Mouse (Mus musculus) spleen, adult 2 months (tissue): ENCODE results near the gene Zfhx2. TPM values are rescaled to one million over a fixed set of nuclear protein-coding genes. Genes with fewer than 3 reads are reported as not detected.

Experiments
- DNase-seq, 2 experiments: peaks; one replicate each; pipeline versions ENCODE4 v3.0.0 to v3.0.0-alpha.2; 2012 to 2021; ENCODE audit warnings: low spot score in 2 of 2, low read depth in 1 of 2
- H3K27ac ChIP-seq: fragments of 200-500 bp; 2 replicates; pipeline ENCODE4 v1.5.1; 2012; ENCODE audit warnings: low read length, inconsistent platforms; ENCODE audit not compliant: insufficient read depth
- H3K27me3 ChIP-seq: fragments of 200-500 bp; 2 replicates; pipeline ENCODE4 v1.6.1; 2012; ENCODE audit warnings: mild to moderate bottlenecking, moderate library complexity, low read length, inconsistent platforms; ENCODE audit not compliant: control insufficient read depth, insufficient read depth
- H3K36me3 ChIP-seq: fragments of 200-500 bp; 2 replicates; pipeline ENCODE4 v1.6.1; 2012; ENCODE audit warnings: mild to moderate bottlenecking, low read length, inconsistent platforms; ENCODE audit not compliant: control insufficient read depth, insufficient read depth
- H3K4me1 ChIP-seq: fragments of 200-500 bp; 2 replicates; pipeline ENCODE4 v1.6.1; 2011; ENCODE audit warnings: inconsistent platforms; ENCODE audit not compliant: control insufficient read depth, insufficient read depth, insufficient read length
- H3K4me3 ChIP-seq: fragments of 200-500 bp; 2 replicates; pipeline ENCODE4 v1.5.1; 2011; ENCODE audit warnings: mild to moderate bottlenecking, inconsistent platforms; ENCODE audit not compliant: insufficient read depth, insufficient read length; ENCODE audit errors: extremely low read depth
- CTCF ChIP-seq: fragments of 200-500 bp; IDR thresholded peaks from 2 replicates; pipeline ENCODE4 v1.5.1; 2011; ENCODE audit warnings: mild to moderate bottlenecking, inconsistent platforms; ENCODE audit not compliant: insufficient read depth, insufficient read length, insufficient replicate concordance; ENCODE audit errors: extremely low read depth
- POLR2A ChIP-seq: fragments of 200-500 bp; IDR thresholded peaks from 2 replicates; pipeline ENCODE4 v1.6.1; 2011; ENCODE audit warnings: low read depth, low read length, inconsistent platforms
- WGBS: fragments of 180-500 bp; shearing (Covaris S2); methylation state at CpG from one replicate; pipeline ENCODE4 v1.1.7; 2018; 5-methylcytosine and 5-hydroxymethylcytosine counted together
- polyA plus RNA-seq: library from polyadenylated mRNA; depleted of rRNA; stranded (reverse); fragments of >200 nt; gene quantifications from 2 replicates; pipeline ENCODE4 v1.2.3, GENCODE M21; 2012

Zfhx2 gene
- polyA plus RNA-seq, 1 experiment, result 4.2 TPM

GRCm38 (mm10) chr14:55096573-55097087, 4.5 kb upstream of the Zfhx2 start:
- Histone ChIP-seq H3K27me3 (no peaks in the 10 kb centered on the region), H3K4me3 (no peak overlapping the region), H3K27ac (no peak overlapping the region), H3K36me3 (peaks cover 6% of the 10 kb centered on the region; the same call in 1 of the 2 replicates), H3K4me1 (peaks cover 5% of the 10 kb centered on the region; the same call in 1 of the 2 replicates)
- no peak for DNase-seq
- WGBS, result 89% methylated on average over 9 of the region's 9 CpGs
- TF ChIP-seq POLR2A, result no peak
- TF ChIP-seq CTCF, result no peak

- WGBS, result 64% methylated on average over 12 of the region's 12 CpGs
- no peak for DNase-seq
- Histone ChIP-seq H3K4me3 (no peak overlapping the region), H3K27me3 (no peaks in the 10 kb centered on the region), H3K36me3 (peaks cover 2% of the 10 kb centered on the region; the same call in 1 of the 2 replicates), H3K4me1 (peaks cover 5% of the 10 kb centered on the region; the same call in 1 of the 2 replicates), H3K27ac (peak overlapping the region; percentile 91; the same call in 1 of the 2 replicates)
- TF ChIP-seq CTCF, result no peak
- TF ChIP-seq POLR2A, result no peak
These were observed 3.5 kb upstream of the Zfhx2 start for GRCm38 (mm10) chr14:55095671-55096070.

- WGBS, result 57% methylated on average over 9 of the region's 9 CpGs
- peak overlapping the region; percentile 91 for H3K27ac ChIP-seq
- TF ChIP-seq POLR2A (no peak), CTCF (no peak)
- H3K4me3 ChIP-seq, result peak overlapping the region; percentile 93; the same call in 1 of the 2 replicates
- H3K4me1 ChIP-seq, result peaks cover 5% of the 10 kb centered on the region; the same call in 1 of the 2 replicates
- DNase-seq, result no peak
- no peaks in the 10 kb centered on the region for H3K27me3 ChIP-seq
- peaks cover 2% of the 10 kb centered on the region; the same call in 1 of the 2 replicates for H3K36me3 ChIP-seq
These were observed 3.1 kb upstream of the Zfhx2 start for GRCm38 (mm10) chr14:55095263-55095662.

GRCm38 (mm10) chr14:55094704-55095231, 2.6 kb upstream of the Zfhx2 start, which contains the start of gene Thtpa:
TSS of gene Thtpa (plus strand) at chr14:55094784.
- H3K36me3 ChIP-seq, result no peaks in the 10 kb centered on the region; the same call in 1 of the 2 replicates
- H3K4me3 ChIP-seq, result peak within 1 kb of the TSS; percentile 93
- TF ChIP-seq POLR2A, result no peak
- TF ChIP-seq CTCF, result no peak
- H3K27ac ChIP-seq, result peak within 1 kb of the TSS; percentile 91
- DNase-seq, result peak in 1 of 2 experiments; percentile 64
- H3K4me1 ChIP-seq, result peaks cover 5% of the 10 kb centered on the region; the same call in 1 of the 2 replicates
- H3K27me3 ChIP-seq, result no peaks in the 10 kb centered on the region
- WGBS, result under 1% methylated on average over 30 of the region's 30 CpGs

- TF ChIP-seq POLR2A (no peak), CTCF (no peak)
- Histone ChIP-seq H3K27ac (no peak overlapping the region), H3K4me3 (no peak overlapping the region), H3K27me3 (no peaks in the 10 kb centered on the region), H3K4me1 (peaks cover 5% of the 10 kb centered on the region; the same call in 1 of the 2 replicates), H3K36me3 (no peaks in the 10 kb centered on the region; the same call in 1 of the 2 replicates)
- DNase-seq, result no peak
- WGBS, result 67% methylated on average over 6 of the region's 6 CpGs
These were observed 1.8 kb upstream of the Zfhx2 start for GRCm38 (mm10) chr14:55093927-55094326.

GRCm38 (mm10) chr14:55091209-55091865, 787 bp downstream of the Zfhx2 start:
- H3K27ac ChIP-seq, result no peak overlapping the region
- 19% methylated on average over 34 of the region's 34 CpGs for WGBS
- H3K27me3 ChIP-seq, result no peaks in the 10 kb centered on the region
- TF ChIP-seq CTCF, result no peak
- no peaks in the 10 kb centered on the region for H3K36me3 ChIP-seq
- no peak for DNase-seq
- H3K4me1 ChIP-seq, result peaks cover 3% of the 10 kb centered on the region; the same call in 1 of the 2 replicates
- peak overlapping the region; percentile 94 for H3K4me3 ChIP-seq
